Mouse (Mus musculus): Measurements from ENCODE around the gene Zfr2.

GRCm38 (mm10) chr10:81187161-81187560, 45.8 kb upstream of the Zfr2 start:
- no peak for TF ChIP-seq CTCF (IDR thresholded peaks at IDR 0.05)
- no peak for TF ChIP-seq EP300 (IDR thresholded peaks at IDR 0.05)

Data from lung, postnatal 0 days (tissue).